Mouse (Mus musculus) hindbrain, embryonic 13.5 days (tissue): ENCODE data around the gene Setd1b. TPM values are rescaled to one million over a fixed set of nuclear protein-coding genes. Genes with fewer than 3 reads are reported as not detected.
A peak's percentile ranks its signal among the peaks of the same experiment; 100 is the strongest.

ENCODE experiments used
- ATAC-seq: fragments of 200-750 bp; cut with Nextera tagmentation; 2 replicates; pipeline ENCODE4 v1.8.0; 2017; ENCODE audit warnings: moderate TSS enrichment; ENCODE audit not compliant: low FRiP score
- H3K27ac ChIP-seq: fragments of 300-500 bp; sonication (generic); 2 replicates; pipeline ENCODE4 v1.5.1; 2015; ENCODE audit warnings: inconsistent platforms, mild to moderate bottlenecking, moderate library complexity
- H3K27me3 ChIP-seq: fragments of 300-500 bp; sonication (generic); 2 replicates; pipeline ENCODE4 v1.6.1; 2015; ENCODE audit warnings: mild to moderate bottlenecking, inconsistent platforms
- H3K36me3 ChIP-seq: fragments of 300-500 bp; sonication (generic); 2 replicates; pipeline ENCODE4 v1.6.1; 2015; ENCODE audit warnings: mild to moderate bottlenecking, inconsistent platforms
- H3K4me1 ChIP-seq: fragments of 300-500 bp; sonication (generic); replicated peaks from 2 replicates; pipeline ENCODE4 v1.6.1; 2015; ENCODE audit warnings: inconsistent platforms
- H3K4me2 ChIP-seq: fragments of 300-500 bp; sonication (generic); 2 replicates; pipeline ENCODE4 v1.6.1; 2015; ENCODE audit warnings: inconsistent platforms, mild to moderate bottlenecking, moderate library complexity
- H3K4me3 ChIP-seq: fragments of 300-500 bp; sonication (generic); 2 replicates; pipeline ENCODE4 v1.5.1; 2015; ENCODE audit warnings: mild to moderate bottlenecking, inconsistent platforms
- H3K9ac ChIP-seq: fragments of 300-500 bp; sonication (generic); 2 replicates; pipeline ENCODE4 v1.6.1; 2015; ENCODE audit warnings: mild to moderate bottlenecking, inconsistent platforms
- H3K9me3 ChIP-seq: fragments of 300-500 bp; sonication (generic); 2 replicates; pipeline ENCODE4 v1.6.1; 2016; ENCODE audit warnings: inconsistent platforms
- WGBS: fragments of 180-500 bp; shearing (Covaris S2); methylation state at CpG from one replicate; pipeline ENCODE4 v1.1.7; 2015; 5-methylcytosine and 5-hydroxymethylcytosine counted together
- polyA plus RNA-seq: library from polyadenylated mRNA; unstranded; fragments of >200 nt; fragmentation: Nextera tagmentation; extraction: Ambion mirVana; gene quantifications from 2 replicates; pipeline ENCODE4 v1.2.1, GENCODE M21; 2015

The Setd1b gene
- polyA plus RNA-seq, 1 experiment from 2014 or later, result 13.1 TPM

GRCm38 (mm10) chr5:123146357-123146756, 4.4 kb downstream of the Setd1b start:
- peaks cover 82% of the 10 kb centered on the region for H3K4me1 ChIP-seq

DNA sequence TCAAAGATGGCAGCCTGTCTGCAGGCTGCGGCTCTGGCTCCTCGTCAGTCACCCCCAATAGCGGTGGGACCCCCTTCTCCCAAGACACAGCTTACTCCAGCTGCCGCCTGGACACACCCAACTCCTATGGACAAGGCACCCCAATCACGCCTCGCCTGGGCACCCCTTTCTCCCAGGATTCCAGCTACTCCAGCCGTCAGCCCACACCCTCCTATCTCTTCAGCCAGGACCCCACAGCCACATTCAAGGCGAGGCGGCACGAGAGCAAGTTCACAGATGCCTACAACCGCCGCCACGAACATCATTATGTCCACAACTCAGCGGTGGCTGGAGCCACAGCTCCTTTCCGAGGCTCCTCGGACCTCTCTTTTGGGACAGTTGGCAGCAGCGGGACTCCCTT, 5.6 kb downstream of the Setd1b start:
- no peak overlapping the region for H3K4me3 ChIP-seq
- H3K27ac ChIP-seq, result no peak overlapping the region
- peaks cover 44% of the 10 kb centered on the region for H3K36me3 ChIP-seq
- WGBS, result 85% methylated on average over 17 of the region's 17 CpGs
- no peak overlapping the region for H3K4me2 ChIP-seq
- no peak for ATAC-seq
- H3K9ac ChIP-seq, result peak overlapping the region; percentile 64; the same call in 1 of the 2 replicates
- H3K4me1 ChIP-seq, result peaks cover 88% of the 10 kb centered on the region
- H3K27me3 ChIP-seq, result no peaks in the 10 kb centered on the region
- no peaks in the 10 kb centered on the region for H3K9me3 ChIP-seq

More at GRCm38 (mm10) chr5:123146357-123146756, 4.4 kb downstream of the Setd1b start:
- Histone ChIP-seq H3K9ac (peak overlapping the region; percentile 19; the same call in 1 of the 2 replicates), H3K36me3 (peaks cover 32% of the 10 kb centered on the region), H3K9me3 (no peaks in the 10 kb centered on the region), H3K4me2 (peak overlapping the region; percentile 100; the same call in 1 of the 2 replicates), H3K27ac (no peak overlapping the region), H3K4me3 (peak overlapping the region; percentile 7; the same call in 1 of the 2 replicates), H3K27me3 (no peaks in the 10 kb centered on the region)
- ATAC-seq, result no peak
- 85% methylated on average over 11 of the region's 11 CpGs for WGBS

GRCm38 (mm10) chr5:123148073-123148722, 6.2 kb downstream of the Setd1b start:
- no peaks in the 10 kb centered on the region for H3K27me3 ChIP-seq
- no peak for ATAC-seq
- WGBS, result 79% methylated on average over 25 of the region's 25 CpGs
- H3K4me3 ChIP-seq, result no peak overlapping the region
- peak overlapping the region; percentile 64 for H3K9ac ChIP-seq
- H3K4me1 ChIP-seq, result peaks cover 90% of the 10 kb centered on the region
- H3K27ac ChIP-seq, result no peak overlapping the region
- H3K9me3 ChIP-seq, result no peaks in the 10 kb centered on the region
- peak overlapping the region; percentile 61 for H3K4me2 ChIP-seq
- H3K36me3 ChIP-seq, result peaks cover 50% of the 10 kb centered on the region

- Histone ChIP-seq H3K4me1 (peaks cover 76% of the 10 kb centered on the region), H3K9me3 (no peaks in the 10 kb centered on the region), H3K4me2 (peak overlapping the region; percentile 61), H3K27ac (peak overlapping the region; percentile 52), H3K27me3 (no peaks in the 10 kb centered on the region), H3K36me3 (peaks cover 63% of the 10 kb centered on the region), H3K9ac (peak overlapping the region; percentile 64), H3K4me3 (peak overlapping the region; percentile 44)
- ATAC-seq, result peak; percentile 83
- 9% methylated on average over 19 of the region's 19 CpGs for WGBS
Observed at GRCm38 (mm10) chr5:123149451-123150400, 7.7 kb downstream of the Setd1b start.

GRCm38 (mm10) chr5:123150641-123151040, 8.6 kb downstream of the Setd1b start:
- peak overlapping the region; percentile 44 for H3K4me3 ChIP-seq
- no peak for ATAC-seq
- peaks cover 67% of the 10 kb centered on the region for H3K4me1 ChIP-seq
- peak overlapping the region; percentile 64 for H3K9ac ChIP-seq
- no peaks in the 10 kb centered on the region for H3K27me3 ChIP-seq
- WGBS, result 58% methylated on average over 7 of the region's 7 CpGs
- peak overlapping the region; percentile 61 for H3K4me2 ChIP-seq
- peaks cover 69% of the 10 kb centered on the region for H3K36me3 ChIP-seq
- H3K9me3 ChIP-seq, result no peaks in the 10 kb centered on the region
- peak overlapping the region; percentile 13; the same call in 1 of the 2 replicates for H3K27ac ChIP-seq

DNA sequence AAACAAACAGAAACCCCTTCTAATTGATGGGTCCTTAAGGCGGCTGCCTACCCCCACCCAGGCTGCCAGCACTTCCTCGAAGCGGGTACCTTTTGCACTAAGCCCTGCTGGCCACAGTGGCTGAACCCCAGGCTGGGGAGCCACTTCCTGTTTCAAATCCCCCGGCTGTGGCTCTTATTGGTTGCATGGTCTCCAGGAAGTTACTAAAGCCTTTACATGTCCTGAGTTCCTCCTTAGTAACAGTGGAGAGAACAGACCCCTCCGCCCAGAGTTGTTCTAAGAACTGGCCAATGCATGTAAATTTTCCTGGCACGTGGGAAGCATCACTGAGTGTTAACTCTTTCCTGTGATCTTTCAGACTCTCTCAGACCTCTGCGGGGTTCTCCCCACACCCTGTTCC, 9.1 kb downstream of the Setd1b start:
- H3K9me3 ChIP-seq, result no peaks in the 10 kb centered on the region
- H3K4me2 ChIP-seq, result peak overlapping the region; percentile 61
- WGBS, result 48% methylated on average over 7 of the region's 7 CpGs
- peak overlapping the region; percentile 13; the same call in 1 of the 2 replicates for H3K27ac ChIP-seq
- H3K27me3 ChIP-seq, result no peaks in the 10 kb centered on the region
- H3K4me1 ChIP-seq, result peaks cover 63% of the 10 kb centered on the region
- peaks cover 72% of the 10 kb centered on the region for H3K36me3 ChIP-seq
- H3K4me3 ChIP-seq, result peak overlapping the region; percentile 44
- H3K9ac ChIP-seq, result peak overlapping the region; percentile 64
- ATAC-seq, result no peak

DNA sequence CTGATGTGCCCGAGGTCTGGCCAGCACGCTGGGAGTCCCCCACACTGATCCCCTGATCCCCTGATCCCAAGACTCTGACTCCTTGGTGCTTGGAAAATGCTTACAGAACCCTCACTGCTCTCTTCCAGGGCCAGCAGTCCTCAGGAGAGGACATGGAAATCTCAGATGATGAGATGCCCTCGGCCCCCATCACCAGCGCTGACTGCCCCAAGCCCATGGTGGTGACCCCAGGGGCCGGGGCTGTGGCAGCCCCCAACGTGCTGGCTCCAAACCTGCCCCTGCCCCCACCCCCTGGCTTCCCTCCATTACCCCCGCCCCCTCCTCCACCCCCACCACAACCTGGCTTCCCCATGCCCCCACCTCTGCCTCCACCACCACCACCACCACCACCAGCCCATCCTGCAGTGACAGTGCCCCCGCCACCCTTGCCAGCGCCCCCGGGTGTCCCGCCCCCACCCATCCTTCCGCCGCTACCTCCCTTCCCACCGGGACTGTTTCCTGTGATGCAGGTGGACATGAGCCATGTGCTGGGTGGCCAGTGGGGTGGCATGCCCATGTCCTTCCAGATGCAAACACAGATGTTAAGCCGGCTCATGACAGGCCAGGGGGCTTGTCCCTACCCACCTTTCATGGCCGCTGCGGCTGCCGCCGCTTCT, 9.8 kb downstream of the Setd1b start:
- Histone ChIP-seq H3K4me3 (no peak overlapping the region), H3K9me3 (no peaks in the 10 kb centered on the region), H3K27me3 (no peaks in the 10 kb centered on the region), H3K27ac (no peak overlapping the region), H3K4me2 (peak overlapping the region; percentile 61), H3K4me1 (peaks cover 55% of the 10 kb centered on the region), H3K36me3 (peaks cover 71% of the 10 kb centered on the region), H3K9ac (peak overlapping the region; percentile 64; the same call in 1 of the 2 replicates)
- whole genome bisulfite sequencing, result 96% methylated on average over 19 of the region's 19 CpGs
- ATAC-seq, result no peak

GRCm38 (mm10) chr5:123152901-123153300, 10.9 kb downstream of the Setd1b start:
- no peaks in the 10 kb centered on the region for H3K9me3 ChIP-seq
- no peak overlapping the region for H3K4me3 ChIP-seq
- no peaks in the 10 kb centered on the region for H3K27me3 ChIP-seq
- peaks cover 71% of the 10 kb centered on the region for H3K36me3 ChIP-seq
- ATAC-seq, result no peak
- peaks cover 45% of the 10 kb centered on the region for H3K4me1 ChIP-seq
- H3K27ac ChIP-seq, result no peak overlapping the region
- no peak overlapping the region for H3K9ac ChIP-seq
- H3K4me2 ChIP-seq, result no peak overlapping the region
- 75% methylated on average over 1 of the region's 1 CpGs for WGBS

DNA sequence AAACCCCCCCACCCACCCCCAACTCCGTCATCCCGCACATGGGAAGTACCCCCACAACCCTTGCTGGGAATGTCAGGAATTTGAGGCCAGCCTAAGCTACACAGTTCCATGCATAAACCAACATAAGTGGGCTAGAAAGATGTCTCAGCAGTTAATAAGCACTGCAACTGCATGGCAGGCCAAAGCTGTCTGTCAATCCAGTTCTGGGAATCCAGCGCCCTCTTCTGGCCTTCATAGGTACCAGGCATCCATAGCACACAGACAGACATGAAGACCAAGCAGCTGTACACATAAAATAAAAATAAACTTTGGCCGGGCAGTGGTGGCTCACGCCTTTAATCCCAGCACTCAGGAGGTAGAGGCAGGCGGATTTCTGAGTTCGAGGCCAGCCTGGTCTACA, 13.4 kb downstream of the Setd1b start:
- ATAC-seq, result no peak
- H3K4me2 ChIP-seq, result no peak overlapping the region
- no peak overlapping the region for H3K27ac ChIP-seq
- peaks cover 82% of the 10 kb centered on the region for H3K36me3 ChIP-seq
- no peaks in the 10 kb centered on the region for H3K9me3 ChIP-seq
- H3K27me3 ChIP-seq, result no peaks in the 10 kb centered on the region
- H3K4me3 ChIP-seq, result no peak overlapping the region
- H3K4me1 ChIP-seq, result peaks cover 19% of the 10 kb centered on the region
- 63% methylated on average over 7 of the region's 7 CpGs for WGBS
- no peak overlapping the region for H3K9ac ChIP-seq

DNA sequence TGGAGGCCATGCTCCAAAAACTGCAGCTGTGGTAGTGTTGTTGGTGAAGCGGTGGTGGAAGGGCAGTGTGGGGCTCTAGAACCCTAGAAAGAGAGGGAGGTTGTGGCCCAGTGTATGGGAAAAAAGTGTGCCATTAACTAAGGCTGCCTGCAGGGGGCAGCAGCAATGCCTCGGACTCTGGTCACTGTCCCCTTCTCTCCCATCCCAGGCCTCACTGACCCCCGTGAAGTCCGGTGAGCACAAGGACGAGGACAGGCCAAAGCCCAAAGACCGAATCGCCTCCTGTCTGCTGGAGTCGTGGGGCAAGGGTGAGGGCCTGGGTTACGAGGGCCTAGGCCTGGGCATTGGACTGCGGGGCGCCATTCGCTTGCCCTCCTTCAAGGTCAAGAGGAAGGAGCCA, 14.8 kb downstream of the Setd1b start:
- Histone ChIP-seq H3K27me3 (no peaks in the 10 kb centered on the region), H3K4me1 (peaks cover 6% of the 10 kb centered on the region), H3K27ac (no peak overlapping the region), H3K36me3 (peaks cover 91% of the 10 kb centered on the region), H3K9ac (no peak overlapping the region), H3K4me2 (no peak overlapping the region), H3K4me3 (no peak overlapping the region), H3K9me3 (no peaks in the 10 kb centered on the region)
- 87% methylated on average over 12 of the region's 12 CpGs for WGBS
- no peak for ATAC-seq

DNA sequence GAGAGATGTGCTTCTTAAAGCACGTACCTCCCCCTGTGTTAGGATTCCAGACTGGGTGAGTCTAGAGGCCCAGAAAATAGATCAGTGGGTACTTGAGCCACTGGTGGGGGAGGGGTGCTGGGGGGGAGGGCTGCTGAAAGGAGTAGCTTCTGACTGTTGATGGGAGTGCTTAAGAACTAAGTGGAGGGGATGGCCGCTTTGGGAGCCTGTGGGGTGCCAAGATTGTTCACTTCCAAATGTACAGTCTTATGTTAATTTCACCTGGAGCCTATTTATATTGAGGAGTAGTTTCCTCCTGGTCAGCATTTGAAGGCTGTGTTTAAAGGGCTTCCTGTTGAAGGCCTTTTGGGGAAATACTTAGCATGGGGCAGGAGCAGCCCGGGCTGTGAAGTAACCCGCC, 16.0 kb downstream of the Setd1b start:
- 89% methylated on average over 4 of the region's 4 CpGs for WGBS
- no peak for ATAC-seq
- no peak overlapping the region for H3K4me3 ChIP-seq

DNA sequence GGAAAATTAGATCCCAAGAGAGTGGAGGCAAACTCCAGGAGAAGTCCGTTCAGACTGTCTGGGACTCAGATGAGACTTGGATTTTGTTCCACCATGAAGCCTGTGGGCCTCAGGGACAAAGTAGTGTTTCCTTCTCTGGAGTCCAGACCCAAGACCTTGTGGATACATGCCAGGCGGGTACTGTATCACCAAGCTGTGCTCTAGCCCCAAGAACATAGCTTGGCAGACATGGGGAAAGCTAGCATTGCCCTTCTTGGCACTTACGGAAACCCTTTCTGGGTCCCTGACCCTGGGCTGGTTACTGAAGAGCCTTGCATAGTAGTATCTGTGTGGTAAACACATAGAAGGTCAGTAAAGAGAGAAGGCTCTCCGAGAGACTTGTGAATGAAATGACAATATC, 17.5 kb downstream of the Setd1b start:
- H3K4me2 ChIP-seq, result no peak overlapping the region
- H3K36me3 ChIP-seq, result peaks cover 93% of the 10 kb centered on the region
- WGBS, result 95% methylated on average over 4 of the region's 4 CpGs
- no peak overlapping the region for H3K4me3 ChIP-seq
- H3K9me3 ChIP-seq, result no peaks in the 10 kb centered on the region
- H3K4me1 ChIP-seq, result no peaks in the 10 kb centered on the region
- H3K9ac ChIP-seq, result no peak overlapping the region
- H3K27ac ChIP-seq, result no peak overlapping the region
- no peaks in the 10 kb centered on the region for H3K27me3 ChIP-seq
- ATAC-seq, result no peak

More for the DNA sequence above, 16.0 kb downstream of the Setd1b start:
- Histone ChIP-seq H3K9me3 (no peaks in the 10 kb centered on the region), H3K27ac (no peak overlapping the region), H3K36me3 (peaks cover 91% of the 10 kb centered on the region), H3K4me1 (0 out of 2 replicates have a peak, but pooled peaks cover under 1% of the 10 kb centered on the region), H3K9ac (no peak overlapping the region), H3K4me2 (no peak overlapping the region), H3K27me3 (no peaks in the 10 kb centered on the region)
